Mouse (Mus musculus) forebrain, embryonic 13.5 days (tissue): Measurements from ENCODE around the gene Lalba. TPM values are rescaled to one million over a fixed set of nuclear protein-coding genes. Genes with fewer than 3 reads are reported as not detected.

ENCODE experiments used
- microRNA-seq: library from miRNA; unstranded; fragments of <30 nt; microRNA quantifications from one replicate; pipeline ENCODE4, GENCODE M21; 2016
- polyA plus RNA-seq: library from polyadenylated mRNA; unstranded; fragments of >200 nt; fragmentation: Nextera tagmentation; extraction: Ambion mirVana; gene quantifications from 2 replicates; pipeline ENCODE4 v1.2.1, GENCODE M21; 2015

The Lalba gene
- polyA plus RNA-seq, 1 experiment from 2014 or later: not detected

Small RNA genes lying within 50 kb of the gene (microRNA-seq; reads per million reads assigned to microRNA genes)
- gene Mir1291: 0.80 reads per million

Other genes starting within 250 kb of the Lalba start
- not detected in 2 replicates for gene Olfr286, start 248.3 kb downstream of the Lalba start, polyA plus RNA-seq
- gene H1fnt, start 225.4 kb downstream of the Lalba start, polyA plus RNA-seq: not detected in 2 replicates
- 1.8 and 2.6 TPM in 2 replicates for gene Zfp641, start 186.6 kb downstream of the Lalba start, polyA plus RNA-seq
- not detected in 2 replicates for gene Olfr285, start 165.4 kb downstream of the Lalba start, polyA plus RNA-seq
- gene Olfr284, start 141.7 kb downstream of the Lalba start, polyA plus RNA-seq: not detected in 2 replicates
- not detected in 2 replicates for gene Olfr283, start 101.8 kb downstream of the Lalba start, polyA plus RNA-seq
- gene Olfr282, start 51.5 kb downstream of the Lalba start, polyA plus RNA-seq: not detected in 2 replicates
- not detected in 2 replicates for gene Olfr281, start 30.1 kb downstream of the Lalba start, polyA plus RNA-seq
- gene OR5BS1P, start 12.8 kb downstream of the Lalba start, polyA plus RNA-seq: not detected in 2 replicates
- gene Olfr279, start 9.7 kb upstream of the Lalba start, polyA plus RNA-seq: not detected in 2 replicates
- 150 and 157 TPM in 2 replicates for gene Kansl2, start 51.5 kb upstream of the Lalba start, polyA plus RNA-seq
- gene Ccnt1, start 88.2 kb upstream of the Lalba start, polyA plus RNA-seq: 63.6 and 68.1 TPM in 2 replicates
- not detected in 2 replicates for gene 4930415O20Rik, start 88.3 kb upstream of the Lalba start, polyA plus RNA-seq
- 8.9 and 10.3 TPM in 2 replicates for gene Adcy6, start 127.4 kb upstream of the Lalba start, polyA plus RNA-seq
- 82.1 and 94.8 TPM in 2 replicates for gene Cacnb3, start 148.1 kb upstream of the Lalba start, polyA plus RNA-seq
- 32.5 and 33.3 TPM in 2 replicates for gene Ddx23, start 180.2 kb upstream of the Lalba start, polyA plus RNA-seq
- 6.3 and 7.0 TPM in 2 replicates for gene Rnd1, start 194.7 kb upstream of the Lalba start, polyA plus RNA-seq
- gene Ccdc65, start 225.5 kb upstream of the Lalba start, polyA plus RNA-seq: 2.1 TPM in 2 replicates
- 3.0 and 4.9 TPM in 2 replicates for gene Fkbp11, start 245.5 kb upstream of the Lalba start, polyA plus RNA-seq